ENCODE assay signal across 8 mouse cellular contexts in genomic region chr11:120237166-120238131, GRCm38 (mm10). TPM values are rescaled to one million over a fixed set of nuclear protein-coding genes. Genes with fewer than 3 reads are reported as not detected.
A peak's percentile ranks its signal among the peaks of the same experiment; 100 is the strongest.
DNase-seq lines count a peak whose midpoint lies in the region; ATAC-seq lines count a peak whose summit lies in the region.

No protein-coding gene starts in this region.

- ATAC-seq in embryonic facial prominence, embryonic 12.5 days (ENCODE audit: insufficient number of reproducible peaks, insufficient read depth, low FRiP score, low TSS enrichment), result no peak
- no peak for ATAC-seq in limb, embryonic 11.5 days (ENCODE audit: insufficient number of reproducible peaks, low FRiP score, low TSS enrichment, low read depth)
- ATAC-seq in midbrain, embryonic 11.5 days (ENCODE audit: low FRiP score), result no peak

- intact Hi-C loops in heart, postnatal 36 days (cut with DNase I), result loop anchor here (2.0 kb wide), 2 partner anchors 43 to 69 kb away; no protein-coding TSS in a partner anchor

- H3K4me3 ChIP-seq in embryonic facial prominence, embryonic 12.5 days, result peak overlapping the region; percentile 84
- peak overlapping the region; percentile 97 for H3K4me3 ChIP-seq in limb, embryonic 11.5 days (ENCODE audit: low read depth, low read length)
- H3K4me3 ChIP-seq in midbrain, embryonic 11.5 days (ENCODE audit: low read depth, low read length), result peak overlapping the region; percentile 97

- WGBS in embryonic facial prominence, embryonic 12.5 days, result under 1% methylated on average over 88 of the region's 89 CpGs
- WGBS in limb, embryonic 11.5 days, result under 1% methylated on average over 88 of the region's 89 CpGs
- under 1% methylated on average over 83 of the region's 89 CpGs for WGBS in midbrain, embryonic 11.5 days

- peak overlapping the region; percentile 98 for H3K27ac ChIP-seq in embryonic facial prominence, embryonic 12.5 days
- peak overlapping the region; percentile 97 for H3K27ac ChIP-seq in limb, embryonic 11.5 days (replicated peaks; ENCODE audit: low read depth, low read length)
- H3K27ac ChIP-seq in midbrain, embryonic 11.5 days (ENCODE audit: low read depth, low read length), result peak overlapping the region; percentile 97

- 0 out of 2 replicates have a peak, but pooled peaks cover 7% of the 10 kb centered on the region for H3K36me3 ChIP-seq in embryonic facial prominence, embryonic 12.5 days
- H3K36me3 ChIP-seq in limb, embryonic 11.5 days (ENCODE audit: control insufficient read depth, insufficient read depth, low read length), result no peaks in the 10 kb centered on the region
- no peaks in the 10 kb centered on the region for H3K36me3 ChIP-seq in midbrain, embryonic 11.5 days (ENCODE audit: control insufficient read depth, insufficient read depth, low read length)

- H3K4me2 ChIP-seq in embryonic facial prominence, embryonic 12.5 days (replicated peaks), result peak overlapping the region; percentile 98
- H3K4me2 ChIP-seq in limb, embryonic 11.5 days (ENCODE audit: low read depth, severe bottlenecking), result peak overlapping the region; percentile 99
- peak overlapping the region; percentile 79 for H3K4me2 ChIP-seq in midbrain, embryonic 11.5 days

- peak; percentile 69 to 91 for DNase-seq in adrenal gland, adult (ENCODE audit: inconsistent age in 2 of 2, low spot score in 1 of 2)
- no peak for DNase-seq in adrenal gland, adult 8-10 months
- DNase-seq in R1 (ENCODE audit: low read depth, low spot score), result peak; percentile 81
- peak; percentile 70 to 84 for DNase-seq in heart, postnatal 36 days
- DNase-seq in limb, embryonic 11.5 days (ENCODE audit: low spot score), result peak; percentile 80
- peak; percentile 98 for DNase-seq in midbrain, embryonic 11.5 days (ENCODE audit: low spot score, missing footprints)
- peak; percentile 74 for DNase-seq in testis, postnatal 10 days (ENCODE audit: low spot score)

- H3K9ac ChIP-seq in embryonic facial prominence, embryonic 12.5 days, result peak overlapping the region; percentile 100
- peak overlapping the region; percentile 99 for H3K9ac ChIP-seq in limb, embryonic 11.5 days (ENCODE audit: low read length)
- H3K9ac ChIP-seq in midbrain, embryonic 11.5 days (ENCODE audit: low read length), result peak overlapping the region; percentile 100

- H3K9me3 ChIP-seq in embryonic facial prominence, embryonic 12.5 days, result no peaks in the 10 kb centered on the region
- no peaks in the 10 kb centered on the region for H3K9me3 ChIP-seq in limb, embryonic 11.5 days (ENCODE audit: control insufficient read depth, low read length)
- H3K9me3 ChIP-seq in midbrain, embryonic 11.5 days (ENCODE audit: control insufficient read depth, low read length), result no peaks in the 10 kb centered on the region

- no peaks in the 10 kb centered on the region for H3K27me3 ChIP-seq in embryonic facial prominence, embryonic 12.5 days
- no peaks in the 10 kb centered on the region for H3K27me3 ChIP-seq in limb, embryonic 11.5 days (ENCODE audit: control insufficient read depth, insufficient read depth, low read length)
- H3K27me3 ChIP-seq in midbrain, embryonic 11.5 days (ENCODE audit: control insufficient read depth, insufficient read depth, low read length), result no peaks in the 10 kb centered on the region

- H3K4me1 ChIP-seq in embryonic facial prominence, embryonic 12.5 days, result peaks cover 36% of the 10 kb centered on the region
- peaks cover 41% of the 10 kb centered on the region for H3K4me1 ChIP-seq in limb, embryonic 11.5 days (ENCODE audit: control insufficient read depth, insufficient read depth, low read length)
- peaks cover 32% of the 10 kb centered on the region for H3K4me1 ChIP-seq in midbrain, embryonic 11.5 days (ENCODE audit: control insufficient read depth, insufficient read depth, low read length)

RNA-seq across cellular contexts. Expression of gene Bahcc1, which starts 4.7 kb away (rescaled TPM):
- total RNA-seq in adrenal gland, adult 8-10 months (2022), result 10 to 100 TPM; 16.6 to 24.5 (median 19.5) TPM
- polyA plus RNA-seq in embryonic facial prominence, embryonic 12.5 days (2016; fragmentation: Nextera tagmentation; extraction: Ambion mirVana), result 16.8 and 18.8 TPM in 2 replicates
- total RNA-seq in heart, postnatal 36 days (2021), result 10 to 100 TPM in 1 of 2 experiments, 1 to 10 TPM in 1; 8.5 to 11.2 TPM
- polyA plus RNA-seq in limb, embryonic 11.5 days (2014; fragmentation: Nextera tagmentation; extraction: Ambion mirVana), result 24.9 and 27.6 TPM in 2 replicates
- polyA plus RNA-seq in midbrain, embryonic 11.5 days (2014; fragmentation: Nextera tagmentation; extraction: Ambion mirVana), result 17.6 and 20.6 TPM in 2 replicates
